Comparison of ENCODE assay signal across 33 mouse cellular contexts in the genomic region with DNA sequence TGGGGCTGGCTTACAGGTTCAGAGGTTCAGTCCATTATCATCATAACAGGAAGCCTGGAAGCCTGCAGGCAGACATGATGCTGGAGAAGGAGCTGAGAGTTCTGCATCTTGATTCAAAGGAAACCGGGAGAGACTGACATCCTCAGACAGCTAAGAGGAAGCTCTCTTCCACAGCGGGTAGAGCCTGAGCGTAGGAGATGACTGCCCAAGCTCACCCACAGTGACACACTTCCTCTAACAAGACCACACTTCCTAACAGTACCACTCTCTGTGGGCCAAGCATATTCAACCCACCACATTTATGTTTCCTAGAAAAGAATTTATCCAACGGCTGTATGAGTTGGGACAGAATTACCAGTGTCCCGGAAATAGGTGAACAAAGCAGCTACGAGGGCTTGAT. TPM values are rescaled to one million over a fixed set of nuclear protein-coding genes. Genes with fewer than 3 reads are reported as not detected.
DNase-seq lines count a peak whose midpoint lies in the region; ATAC-seq and TF ChIP-seq lines count a peak whose summit lies in the region.
"Had no signal": no experiment of that assay in that cellular context is flagged by ENCODE, and none has a peak within 500 bp of the region (broad histone marks: within the 10 kb centered on the region; RNA-seq: fewer than 3 reads in every experiment).

No protein-coding gene starts in this region.

- H3K27me3 ChIP-seq in heart, adult 2 months (ENCODE audit: control insufficient read depth, insufficient read depth, low read length), result no peaks in the 10 kb centered on the region
- no peaks in the 10 kb centered on the region for H3K27me3 ChIP-seq in spleen, adult 2 months (ENCODE audit: control insufficient read depth, insufficient read depth, low read length)
- H3K27me3 ChIP-seq in splenic B cell, adult 2 months (ENCODE audit: control insufficient read depth, insufficient read depth, low read length, poor library complexity, severe bottlenecking), result no peaks in the 10 kb centered on the region
- no peaks in the 10 kb centered on the region for H3K27me3 ChIP-seq in forebrain, embryonic 15.5 days
- H3K27me3 ChIP-seq: embryonic facial prominence, embryonic 13.5 days; forebrain, embryonic 13.5 days; heart, embryonic 12.5 days; hindbrain, embryonic 12.5 days; kidney, embryonic 15.5 days; midbrain, embryonic 12.5 days; neural tube, embryonic 12.5 days had no signal

- intact Hi-C loops in heart, adult 2 months (cut with DNase I), result no loop called here

- no peak for TF ChIP-seq EP300 in heart, adult 2 months (IDR thresholded peaks at IDR 0.05; ENCODE audit: insufficient read depth, low read depth, low read length)

- DNase-seq in heart, adult 2 months, result no peak
- no peak for DNase-seq in heart, adult 8-10 months (ENCODE audit: low spot score)
- DNase-seq in spleen, adult 2 months (ENCODE audit: low read depth in 1 of 2, low spot score in 2 of 2), result no peak
- DNase-seq in spleen, adult 18-20 months, result no peak
- peak; percentile 61 for DNase-seq in splenic B cell, adult 2 months (ENCODE audit: low read depth, low spot score)
- DNase-seq: adrenal gland, adult 2 months; cerebellum, adult 2 months; cerebellum, postnatal 25 days; embryo, embryonic 11 days; heart, postnatal 10 days; kidney, adult 11 months; kidney, postnatal 36 days; right cerebral cortex, adult 18-20 months; thymus, postnatal 4 days had no signal

- H3K9me3 ChIP-seq in forebrain, embryonic 15.5 days, result no peaks in the 10 kb centered on the region
- H3K9me3 ChIP-seq: embryonic facial prominence, embryonic 13.5 days; forebrain, embryonic 13.5 days; heart, embryonic 12.5 days; hindbrain, embryonic 12.5 days; kidney, embryonic 15.5 days; midbrain, embryonic 12.5 days; neural tube, embryonic 12.5 days had no signal

- peaks cover 4% of the 10 kb centered on the region for H3K36me3 ChIP-seq in heart, adult 2 months (ENCODE audit: control insufficient read depth, insufficient read depth, low read length)
- H3K36me3 ChIP-seq in spleen, adult 2 months (ENCODE audit: control insufficient read depth, insufficient read depth, low read length), result peaks cover 2% of the 10 kb centered on the region; the same call in 1 of the 2 replicates
- no peaks in the 10 kb centered on the region; the same call in 1 of the 2 replicates for H3K36me3 ChIP-seq in splenic B cell, adult 2 months (ENCODE audit: control insufficient read depth, insufficient read depth, low read length, poor library complexity, severe bottlenecking)
- no peaks in the 10 kb centered on the region for H3K36me3 ChIP-seq in forebrain, embryonic 15.5 days

- no peaks in the 10 kb centered on the region for H3K79me2 ChIP-seq in heart, adult 2 months (replicated peaks; ENCODE audit: control insufficient read depth, insufficient read depth, low read length)

- no peak overlapping the region for H3K4me2 ChIP-seq in forebrain, embryonic 15.5 days (replicated peaks)
- H3K4me2 ChIP-seq: embryonic facial prominence, embryonic 13.5 days; forebrain, embryonic 13.5 days; heart, embryonic 12.5 days; hindbrain, embryonic 12.5 days; kidney, embryonic 15.5 days; midbrain, embryonic 12.5 days; neural tube, embryonic 12.5 days had no signal

- no peak for TF ChIP-seq CTCF in heart, adult 2 months (IDR thresholded peaks at IDR 0.05)
- no peak for TF ChIP-seq CTCF in spleen, adult 2 months (IDR thresholded peaks at IDR 0.05; ENCODE audit: extremely low read depth, insufficient read depth, insufficient read length, insufficient replicate concordance)

- TF ChIP-seq POLR2A in heart, adult 2 months (IDR thresholded peaks at IDR 0.05; ENCODE audit: insufficient read depth, low read depth, low read length), result no peak
- TF ChIP-seq POLR2A in spleen, adult 2 months (IDR thresholded peaks at IDR 0.05; ENCODE audit: low read depth, low read length), result no peak

- WGBS in heart, adult 2 months, result 37% methylated on average over 6 of the region's 6 CpGs
- 25% methylated on average over 6 of the region's 6 CpGs for WGBS in spleen, adult 2 months
- WGBS in forebrain, embryonic 15.5 days, result 93% methylated on average over 6 of the region's 6 CpGs

- no peak overlapping the region for H3K9ac ChIP-seq in heart, adult 2 months (ENCODE audit: low read depth, low read length)
- no peak overlapping the region for H3K9ac ChIP-seq in forebrain, embryonic 15.5 days (replicated peaks)
- H3K9ac ChIP-seq: embryonic facial prominence, embryonic 13.5 days; forebrain, embryonic 13.5 days; heart, embryonic 12.5 days; hindbrain, embryonic 12.5 days; kidney, embryonic 15.5 days; midbrain, embryonic 12.5 days; neural tube, embryonic 12.5 days had no signal

- peak; percentile 76 to 87 for ATAC-seq in hematopoietic stem cell, adult 5-6 weeks (replicated peaks in 1 of 2; ENCODE audit: insufficient read depth in 1 of 2, low FRiP score in 2 of 2, low TSS enrichment in 1 of 2, low read depth in 1 of 2, poor library complexity in 2 of 2, severe bottlenecking in 2 of 2)
- no peak for ATAC-seq in forebrain, embryonic 15.5 days (replicated peaks)
- ATAC-seq: forebrain, embryonic 13.5 days had no signal

- peak overlapping the region; percentile 27 for H3K27ac ChIP-seq in heart, adult 2 months
- peak overlapping the region; percentile 3; the same call in 1 of the 2 replicates for H3K27ac ChIP-seq in spleen, adult 2 months (ENCODE audit: insufficient read depth, low read length)
- H3K27ac ChIP-seq in forebrain, embryonic 15.5 days (replicated peaks), result no peak overlapping the region
- H3K27ac ChIP-seq: embryonic facial prominence, embryonic 13.5 days; forebrain, embryonic 13.5 days; hindbrain, embryonic 12.5 days; kidney, embryonic 15.5 days; midbrain, embryonic 12.5 days; neural tube, embryonic 12.5 days had no signal

- H3K4me1 ChIP-seq in heart, adult 2 months (ENCODE audit: control insufficient read depth, insufficient read depth, low read length), result peaks cover 6% of the 10 kb centered on the region
- H3K4me1 ChIP-seq in spleen, adult 2 months (ENCODE audit: control insufficient read depth, insufficient read depth, insufficient read length), result peaks cover 11% of the 10 kb centered on the region; the same call in 1 of the 2 replicates
- no peaks in the 10 kb centered on the region for H3K4me1 ChIP-seq in forebrain, embryonic 15.5 days
- H3K4me1 ChIP-seq: forebrain, embryonic 13.5 days; hindbrain, embryonic 12.5 days; midbrain, embryonic 12.5 days; neural tube, embryonic 12.5 days had no signal

- no peak overlapping the region for H3K4me3 ChIP-seq in heart, adult 2 months
- no peak overlapping the region for H3K4me3 ChIP-seq in spleen, adult 2 months (ENCODE audit: extremely low read depth, insufficient read depth, insufficient read length)
- H3K4me3 ChIP-seq in forebrain, embryonic 15.5 days, result no peak overlapping the region
- H3K4me3 ChIP-seq: embryonic facial prominence, embryonic 13.5 days; erythroblast, embryonic 14.5 days; forebrain, embryonic 13.5 days; heart, embryonic 12.5 days; hindbrain, embryonic 12.5 days; kidney, embryonic 15.5 days; midbrain, embryonic 12.5 days; neural tube, embryonic 12.5 days had no signal

RNA-seq across cellular contexts. Expression of gene Rhoq, which starts 15.6 kb away (rescaled TPM):
- total RNA-seq in heart, adult 2 months (2021), result 100 to 1,000 TPM; 119 to 138 TPM
- polyA plus RNA-seq in heart, adult 2 months (2012; rRNA removed), result 70.7 and 118 TPM in 2 replicates
- total RNA-seq in heart, adult 8-10 months (2022), result 100 to 1,000 TPM; 120 to 141 (median 127) TPM
- 18.7 and 22.8 TPM in 2 replicates for polyA plus RNA-seq in spleen, adult 2 months (2012; rRNA removed)
- 12.7 and 15.2 TPM in 2 replicates for total RNA-seq in hematopoietic stem cell, adult 5-6 weeks (2017)
- 4.9 and 5.3 TPM in 2 replicates for polyA plus RNA-seq in forebrain, embryonic 15.5 days (2015; fragmentation: Nextera tagmentation; extraction: Ambion mirVana)

RNA-seq across cellular contexts. Expression of gene Atp6v1e2, which starts 30.8 kb away (rescaled TPM):
- total RNA-seq in heart, adult 2 months (2021), result not detected
- not detected in 2 replicates for polyA plus RNA-seq in heart, adult 2 months (2012; rRNA removed)
- not detected for total RNA-seq in heart, adult 8-10 months (2022)
- polyA plus RNA-seq in spleen, adult 2 months (2012; rRNA removed), result not detected in 2 replicates
- not detected in 2 replicates for total RNA-seq in hematopoietic stem cell, adult 5-6 weeks (2017)
- polyA plus RNA-seq in forebrain, embryonic 15.5 days (2015; fragmentation: Nextera tagmentation; extraction: Ambion mirVana), result 0.19 TPM in 1 of 2 replicates, not detected in the other
- total RNA-seq: adrenal gland, adult 2 months; gastrocnemius, postnatal 4 days; heart, postnatal 10 days; left cerebral cortex, postnatal 10 days; liver, adult 2 months; MEL had no signal
- polyA plus RNA-seq: adrenal gland, adult 2 months; C2C12; cerebellum, adult 2 months; embryonic facial prominence, embryonic 13.5 days; erythroblast, embryonic 14.5 days; forebrain, embryonic 13.5 days; heart, embryonic 12.5 days; hindbrain, embryonic 12.5 days; kidney, embryonic 15.5 days; limb, embryonic 11.5 days; liver, adult 2 months; liver, embryonic 16.5 days; lung, embryonic 16.5 days; neural tube, embryonic 12.5 days; stomach, embryonic 14.5 days had no signal

RNA-seq across cellular contexts. Expression of gene Pigf, which starts 46.7 kb away (rescaled TPM):
- total RNA-seq in heart, adult 2 months (2021), result 1 to 10 TPM; 3.4 to 5.2 TPM
- polyA plus RNA-seq in heart, adult 2 months (2012; rRNA removed), result 2.4 and 4.0 TPM in 2 replicates
- total RNA-seq in heart, adult 8-10 months (2022), result 1 to 10 TPM; 2.0 to 4.1 (median 3.5) TPM
- 2.1 and 2.2 TPM in 2 replicates for polyA plus RNA-seq in spleen, adult 2 months (2012; rRNA removed)
- total RNA-seq in hematopoietic stem cell, adult 5-6 weeks (2017), result 22.9 and 35.6 TPM in 2 replicates
- 30.2 and 33.0 TPM in 2 replicates for polyA plus RNA-seq in forebrain, embryonic 15.5 days (2015; fragmentation: Nextera tagmentation; extraction: Ambion mirVana)

RNA-seq across cellular contexts. Expression of gene Cript, which starts 46.9 kb away (rescaled TPM):
- 10 to 100 TPM; 43.5 to 43.7 TPM for total RNA-seq in heart, adult 2 months (2021)
- polyA plus RNA-seq in heart, adult 2 months (2012; rRNA removed), result 15.3 and 32.2 TPM in 2 replicates
- total RNA-seq in heart, adult 8-10 months (2022), result 10 to 100 TPM; 44.4 to 56.4 (median 47.0) TPM
- 3.9 and 5.0 TPM in 2 replicates for polyA plus RNA-seq in spleen, adult 2 months (2012; rRNA removed)
- total RNA-seq in hematopoietic stem cell, adult 5-6 weeks (2017), result 68.8 and 78.7 TPM in 2 replicates
- 228 and 240 TPM in 2 replicates for polyA plus RNA-seq in forebrain, embryonic 15.5 days (2015; fragmentation: Nextera tagmentation; extraction: Ambion mirVana)
